Mouse (Mus musculus) ovary, postnatal 36 days (tissue): Measurements from ENCODE around the gene Clcf1.

Experiments used
- DNase-seq: peaks from one replicate; pipeline ENCODE4 v3.0.0; 2022; ENCODE audit warnings: low spot score, mixed read lengths

The Clcf1 gene

GRCm38 (mm10) chr19:4214071-4214770, at the start of gene Clcf1, which contains the start of gene AC109138.7:
Clcf1 (plus strand) TSS chr19:4214238.
AC109138.7 (plus strand) TSS chr19:4214357.
- peak; percentile 58 for DNase-seq

- DNase-seq, result no peak
Measured at GRCm38 (mm10) chr19:4164721-4165120, 49.3 kb upstream of the Clcf1 start.

- DNase-seq, result no peak
Measured at GRCm38 (mm10) chr19:4166678-4167476, 47.2 kb upstream of the Clcf1 start.

GRCm38 (mm10) chr19:4169378-4169784, 44.7 kb upstream of the Clcf1 start:
- DNase-seq, result peak; percentile 99

- DNase-seq, result no peak
Measured at GRCm38 (mm10) chr19:4169810-4170209, 44.2 kb upstream of the Clcf1 start.

GRCm38 (mm10) chr19:4170723-4171392, 43.2 kb upstream of the Clcf1 start:
- no peak for DNase-seq

GRCm38 (mm10) chr19:4171393-4172290, 42.4 kb upstream of the Clcf1 start:
- peak; percentile 7 for DNase-seq

- DNase-seq, result peak; percentile 18
Measured at GRCm38 (mm10) chr19:4172925-4173324, 41.1 kb upstream of the Clcf1 start.

- peak; percentile 51 for DNase-seq
Measured at GRCm38 (mm10) chr19:4175368-4175947, 38.6 kb upstream of the Clcf1 start, which contains the start of gene Carns1. Carns1 (minus strand) TSS chr19:4175479.

GRCm38 (mm10) chr19:4180411-4180810, 33.6 kb upstream of the Clcf1 start:
- no peak for DNase-seq

- no peak for DNase-seq
Measured at GRCm38 (mm10) chr19:4181892-4182291, 32.1 kb upstream of the Clcf1 start.

- no peak for DNase-seq
Measured at GRCm38 (mm10) chr19:4183689-4184088, 30.3 kb upstream of the Clcf1 start.

GRCm38 (mm10) chr19:4184976-4185975, 28.8 kb upstream of the Clcf1 start:
- no peak for DNase-seq

GRCm38 (mm10) chr19:4187303-4187702, 26.7 kb upstream of the Clcf1 start:
- no peak for DNase-seq

- no peak for DNase-seq
Measured at GRCm38 (mm10) chr19:4189051-4189620, 24.9 kb upstream of the Clcf1 start.

- no peak for DNase-seq
Measured at GRCm38 (mm10) chr19:4190831-4191334, 23.2 kb upstream of the Clcf1 start, which contains the start of gene Tbc1d10c. Tbc1d10c (minus strand) TSS chr19:4191284.

GRCm38 (mm10) chr19:4191528-4192250, 22.3 kb upstream of the Clcf1 start, which contains the start of gene Ppp1ca:
Ppp1ca (plus strand) TSS chr19:4192065.
- DNase-seq, result peak; percentile 98

- no peak for DNase-seq
Measured at GRCm38 (mm10) chr19:4192251-4192985, 21.6 kb upstream of the Clcf1 start.
